Mouse (Mus musculus) gonadal fat pad, adult 2 months (tissue): ENCODE data around the gene Tbc1d32. TPM values are rescaled to one million over a fixed set of nuclear protein-coding genes. Genes with fewer than 3 reads are reported as not detected.

ENCODE experiments used
- DNase-seq: peaks from one replicate; pipeline ENCODE4 v3.0.0-alpha.2; 2012; ENCODE audit warnings: low read depth
- polyA plus RNA-seq: library from polyadenylated mRNA; depleted of rRNA; stranded (reverse); fragments of >200 nt; gene quantifications from 2 replicates; pipeline ENCODE4 v1.2.3, GENCODE M21; 2012; rRNA removed

Tbc1d32 gene
- polyA plus RNA-seq, 1 experiment, result 1.9 TPM

- no peak for DNase-seq
Observed at GRCm38 (mm10) chr10:56106996-56107334, 121.5 kb downstream of the Tbc1d32 start.

DNA sequence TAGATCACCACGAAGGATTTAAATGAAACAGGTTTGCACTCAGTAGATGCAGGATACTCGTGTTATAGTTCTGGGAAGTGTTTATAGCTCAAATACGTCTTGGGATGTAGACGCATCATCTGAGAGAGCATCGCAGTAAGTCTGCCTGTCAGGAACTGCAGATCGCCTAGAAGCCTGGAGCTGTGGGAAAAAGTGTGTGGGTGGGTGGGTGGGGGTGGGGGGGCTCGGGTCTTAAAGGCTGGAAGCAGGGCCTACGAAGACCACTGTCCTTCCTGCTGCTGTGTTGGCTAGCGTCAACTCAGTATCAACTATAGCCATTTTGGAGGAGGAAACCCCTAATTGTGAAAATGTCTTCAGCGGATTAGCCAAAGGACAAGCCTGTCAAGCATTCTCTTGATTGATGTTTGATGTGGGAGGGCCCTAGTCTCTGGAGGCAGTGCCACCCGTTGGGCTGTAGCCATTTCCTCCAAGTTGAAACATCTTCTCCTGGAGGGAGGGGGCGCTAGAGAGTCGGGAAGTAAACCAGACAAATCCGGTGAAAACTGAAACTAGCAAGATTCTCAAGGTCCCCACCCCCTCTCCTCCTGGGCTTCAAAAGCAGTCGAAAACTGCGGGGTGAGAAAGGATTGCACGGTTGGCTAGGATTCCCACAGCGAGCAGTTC is 122.0 kb downstream of the Tbc1d32 start, which contains the start of gene Msl3l2:
Gene Msl3l2, plus strand, starts transcription at position 585 of the 663 bp plus-strand sequence.
- peak; percentile 66 for DNase-seq

DNA sequence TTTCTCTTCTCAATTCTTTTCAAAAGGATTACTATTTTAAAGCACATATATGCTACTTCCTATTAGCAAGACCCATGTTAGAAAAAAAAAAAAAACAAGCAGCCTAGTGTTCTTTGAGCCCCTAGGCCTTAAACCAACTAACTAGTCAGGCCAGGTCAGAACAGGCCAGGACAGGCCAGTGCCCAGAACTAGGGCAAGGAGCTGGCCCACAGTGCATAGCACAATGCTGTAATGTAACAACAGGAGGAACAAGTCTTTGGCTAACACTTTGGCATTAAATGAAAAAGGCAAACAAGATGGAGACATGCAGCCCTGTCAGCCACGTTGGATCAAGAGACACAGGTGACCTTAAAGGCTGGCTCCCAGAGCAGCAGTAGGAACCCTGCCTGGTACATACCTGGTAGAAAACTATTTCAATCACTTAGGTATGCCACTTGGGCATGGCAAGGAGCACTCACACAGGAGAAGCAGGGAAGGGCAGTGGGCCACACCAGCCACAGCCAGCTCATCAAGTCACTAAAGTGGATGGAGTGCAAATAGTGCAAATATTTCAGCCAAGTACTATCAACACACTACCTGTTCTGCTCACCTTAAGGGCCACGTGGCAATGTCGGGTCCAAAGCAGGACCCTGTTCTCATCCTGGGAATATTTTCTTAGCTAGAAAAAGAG is 128.7 kb downstream of the Tbc1d32 start:
- peak; percentile 86 for DNase-seq

DNA sequence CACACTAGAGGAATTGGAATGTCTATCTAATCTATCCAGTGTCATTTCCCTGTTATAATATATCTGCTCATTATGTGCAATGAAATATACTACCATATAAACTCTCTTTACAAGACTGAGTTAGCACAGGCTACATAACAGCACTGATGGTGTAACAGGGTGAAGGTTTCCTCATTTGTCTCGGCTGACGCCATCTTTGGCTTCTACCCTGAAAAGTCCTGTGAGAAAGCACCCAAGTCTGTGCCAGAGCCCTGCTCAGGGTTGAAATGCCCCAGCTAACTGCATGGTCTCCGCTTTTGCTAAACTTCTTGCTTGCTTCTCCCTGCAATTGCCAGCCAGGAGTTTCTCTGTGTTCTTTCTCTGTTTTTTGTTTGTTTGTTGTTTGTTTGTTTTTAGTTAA is 129.4 kb downstream of the Tbc1d32 start:
- DNase-seq, result no peak

- no peak for DNase-seq
Observed at GRCm38 (mm10) chr10:56096757-56097156, 131.7 kb downstream of the Tbc1d32 start.

DNA sequence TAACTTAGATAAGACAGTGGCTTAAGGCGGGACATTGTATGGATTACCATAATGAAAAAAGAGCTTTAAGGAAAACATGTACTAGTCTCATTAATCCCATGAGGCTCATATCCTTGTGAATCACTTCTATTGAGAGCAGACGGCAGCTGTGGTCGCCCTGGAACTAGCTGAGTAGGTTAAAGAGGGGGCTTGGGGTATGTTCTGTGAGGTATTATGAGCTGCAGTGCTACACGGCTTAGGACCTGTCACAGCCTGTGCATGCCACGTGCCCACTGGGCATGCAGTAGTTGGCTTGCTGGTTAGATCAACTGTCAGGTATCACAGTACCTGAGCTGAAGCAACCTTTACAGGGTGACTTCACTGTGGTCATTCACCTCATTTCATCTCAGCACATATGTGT is 133.9 kb downstream of the Tbc1d32 start:
- DNase-seq, result no peak

GRCm38 (mm10) chr10:56089714-56090113 is 138.8 kb downstream of the Tbc1d32 start:
- no peak for DNase-seq

- DNase-seq, result no peak
Observed at GRCm38 (mm10) chr10:56062746-56063145, 165.7 kb downstream of the Tbc1d32 start.

DNA sequence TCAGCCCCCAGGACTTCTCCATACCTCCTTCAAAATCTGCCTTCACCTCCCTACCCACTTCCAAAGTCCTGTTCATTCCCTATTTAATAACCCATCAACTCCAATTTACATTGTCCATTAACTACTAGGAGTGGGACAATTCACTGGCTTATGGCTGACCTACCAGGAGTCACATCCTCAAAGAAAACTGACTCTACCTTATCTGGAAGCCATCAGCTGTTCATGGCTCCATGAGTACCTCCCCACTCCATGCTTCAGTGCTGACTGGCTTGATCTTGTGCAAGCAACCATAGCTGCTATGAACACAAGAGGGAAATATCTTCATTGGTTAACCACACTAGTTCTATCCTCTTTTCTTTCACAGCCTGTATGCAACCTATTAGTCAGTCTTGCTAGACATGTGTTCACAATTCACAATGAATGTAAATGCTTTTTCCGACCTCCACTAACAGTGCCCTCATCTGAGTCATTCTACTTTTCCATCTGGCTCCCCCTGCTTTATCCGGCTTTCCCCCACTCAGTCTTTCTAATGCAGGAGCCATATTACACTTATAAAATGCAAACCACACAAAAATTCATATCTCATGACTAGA is 167.2 kb downstream of the Tbc1d32 start:
- no peak for DNase-seq

DNA sequence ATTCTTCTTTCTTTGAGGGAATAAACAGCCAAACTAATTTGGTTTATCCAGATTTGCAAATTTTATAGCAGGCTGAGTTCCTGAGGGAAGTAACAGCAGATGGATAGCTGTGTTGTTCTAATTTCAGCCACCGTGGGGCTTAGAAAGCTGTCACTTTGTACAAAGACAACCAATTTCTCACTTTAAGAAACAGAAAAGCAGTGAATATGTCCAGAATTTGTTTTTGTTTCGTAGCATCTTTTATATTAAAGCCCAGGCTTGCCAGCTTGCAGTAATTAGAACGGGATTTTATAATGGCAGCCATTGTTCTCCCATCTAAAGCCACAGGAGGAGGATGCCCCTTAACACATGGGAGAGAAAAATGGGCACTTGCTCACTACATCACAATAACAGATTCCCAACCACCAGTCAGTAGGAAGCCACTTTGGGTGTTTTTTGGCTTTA is 169.5 kb downstream of the Tbc1d32 start:
- DNase-seq, result no peak

- peak; percentile 16 for DNase-seq
Observed at GRCm38 (mm10) chr10:56025400-56025799, 203.1 kb downstream of the Tbc1d32 start.

DNA sequence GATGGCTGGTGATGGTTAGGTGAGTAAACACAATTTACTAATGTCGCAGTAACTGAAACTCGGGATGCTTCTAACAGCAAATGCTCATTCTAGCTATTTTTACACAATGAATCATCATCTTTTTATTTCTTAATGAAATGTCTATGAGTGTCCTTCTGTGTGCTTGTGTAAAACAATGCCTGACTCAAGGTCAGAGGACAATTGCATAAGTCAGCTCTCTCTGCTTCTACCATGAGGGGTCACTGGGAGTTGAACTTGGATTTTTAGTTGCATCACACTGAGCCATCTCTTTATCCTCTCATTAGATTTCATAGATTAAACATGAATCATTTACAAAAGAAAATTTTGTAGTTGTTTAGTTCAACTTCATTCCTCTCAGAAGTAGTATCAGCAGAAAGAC is 203.9 kb downstream of the Tbc1d32 start:
- DNase-seq, result no peak

DNA sequence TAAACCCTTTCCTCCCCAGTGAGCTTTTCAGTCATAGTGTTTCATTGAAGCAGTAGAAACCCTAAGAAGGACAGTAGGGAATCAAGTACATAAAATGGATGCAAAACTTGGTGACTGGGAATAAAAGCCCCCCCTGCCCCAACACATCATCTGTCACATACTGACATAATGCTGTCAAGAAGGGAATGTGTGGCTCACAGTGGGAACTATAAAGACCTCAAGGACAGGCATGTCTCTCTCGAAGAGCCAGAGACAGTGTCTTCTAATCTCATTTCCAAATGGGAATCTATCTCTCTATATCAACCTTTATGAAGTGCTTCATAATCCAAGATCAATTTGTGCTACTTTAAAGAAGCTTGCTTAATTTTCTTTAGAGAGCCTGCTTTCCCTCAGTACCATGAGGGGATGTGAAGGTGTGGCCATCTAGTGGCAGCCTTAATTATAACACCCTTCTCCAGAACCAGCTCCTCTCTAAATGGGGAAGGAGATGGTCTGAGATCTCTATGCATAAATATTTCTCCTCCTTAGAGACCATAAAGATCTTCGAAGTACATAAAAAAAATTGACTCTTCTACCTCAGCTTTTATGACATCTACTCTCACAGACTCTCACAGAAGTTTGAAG is 248.5 kb downstream of the Tbc1d32 start:
- DNase-seq, result no peak

DNA sequence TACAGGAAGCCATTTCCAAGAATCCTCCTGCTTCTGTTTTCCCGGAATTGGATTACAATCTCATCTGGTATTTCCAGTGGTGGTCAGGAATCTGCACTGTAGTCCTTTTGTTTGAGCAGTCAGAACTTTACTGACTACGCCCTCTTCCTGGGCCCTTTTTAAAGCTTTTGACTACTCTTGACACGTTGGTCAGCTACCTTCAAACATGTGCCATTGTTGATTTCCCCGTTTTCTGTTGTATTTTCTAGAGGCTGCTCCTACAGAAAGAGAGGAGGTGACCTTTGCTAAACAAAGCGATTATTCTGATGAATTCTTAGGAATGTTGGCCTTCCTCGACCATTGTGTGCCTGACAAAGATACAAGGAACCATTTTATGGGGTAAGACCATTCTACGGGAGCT is 250.5 kb downstream of the Tbc1d32 start:
- no peak for DNase-seq

Other genes starting within 250 kb of the Tbc1d32 start
- 3.3 and 4.4 TPM in 2 replicates for gene Msl3l2, start 121.8 kb downstream of the Tbc1d32 start, polyA plus RNA-seq
- 52.6 and 99.0 TPM in 2 replicates for gene Gja1, start 148.6 kb upstream of the Tbc1d32 start, polyA plus RNA-seq